Mouse (Mus musculus): Measurements from ENCODE around the gene Vps54. TPM values are rescaled to one million over a fixed set of nuclear protein-coding genes. Genes with fewer than 3 reads are reported as not detected.

Vps54 gene
- total RNA-seq, 2 experiments from 2014 or later: 19.6 to 22.3 TPM

- Histone ChIP-seq H3K4me3 (no peak overlapping the region), H3K27ac (no peak overlapping the region)
- intact Hi-C loops (cut with DNase I): no loop called here
- DNase-seq: no peak
- TF ChIP-seq CTCF (IDR thresholded peaks at IDR 0.05): peak; percentile 34; the same call in 1 of the 2 replicates
Measured at GRCm38 (mm10) chr11:21326770-21327169, 87.7 kb downstream of the Vps54 start.

- intact Hi-C loops (cut with DNase I): no loop called here
- Histone ChIP-seq H3K4me3 (no peak overlapping the region), H3K27ac (no peak overlapping the region)
- no peak for TF ChIP-seq CTCF (IDR thresholded peaks at IDR 0.05)
- DNase-seq: no peak
Measured at GRCm38 (mm10) chr11:21327486-21327885, 88.4 kb downstream of the Vps54 start.

GRCm38 (mm10) chr11:21328141-21328540, 89.1 kb downstream of the Vps54 start:
- no peak for DNase-seq
- Histone ChIP-seq H3K27ac (no peak overlapping the region), H3K4me3 (no peak overlapping the region)
- intact Hi-C loops (cut with DNase I): no loop called here
- TF ChIP-seq CTCF (IDR thresholded peaks at IDR 0.05): no peak

- intact Hi-C loops (cut with DNase I): no loop called here
- DNase-seq: no peak
- no peak for TF ChIP-seq CTCF (IDR thresholded peaks at IDR 0.05)
Measured at GRCm38 (mm10) chr11:21332639-21333295, 93.7 kb downstream of the Vps54 start.

GRCm38 (mm10) chr11:21337855-21338254, 98.8 kb downstream of the Vps54 start:
- peak; percentile 80 for DNase-seq
- intact Hi-C loops (cut with DNase I): no loop called here
- TF ChIP-seq CTCF (IDR thresholded peaks at IDR 0.05): peak; percentile 1; the same call in 1 of the 2 replicates
- no peak overlapping the region; the same call in 1 of the 2 replicates for H3K4me3 ChIP-seq
- H3K27ac ChIP-seq: peak overlapping the region; percentile 80

More at GRCm38 (mm10) chr11:21332639-21333295, 93.7 kb downstream of the Vps54 start:
- Histone ChIP-seq H3K4me3 (no peak overlapping the region), H3K27ac (no peak overlapping the region)

- no peak for DNase-seq
- TF ChIP-seq CTCF (IDR thresholded peaks at IDR 0.05): no peak
- intact Hi-C loops (cut with DNase I): no loop called here
- H3K4me3 ChIP-seq: no peak overlapping the region
- H3K27ac ChIP-seq: peak overlapping the region; percentile 80
Measured at GRCm38 (mm10) chr11:21339088-21339487, 100.0 kb downstream of the Vps54 start.

- no peak for TF ChIP-seq CTCF (IDR thresholded peaks at IDR 0.05)
- no peak overlapping the region for H3K27ac ChIP-seq
- intact Hi-C loops (cut with DNase I): no loop called here
- DNase-seq: no peak
- H3K4me3 ChIP-seq: no peak overlapping the region
Measured at GRCm38 (mm10) chr11:21343490-21343889, 104.4 kb downstream of the Vps54 start.

GRCm38 (mm10) chr11:21346020-21346419, 106.9 kb downstream of the Vps54 start:
- intact Hi-C loops (cut with DNase I): no loop called here
- no peak for DNase-seq
- H3K27ac ChIP-seq: no peak overlapping the region
- H3K4me3 ChIP-seq: no peak overlapping the region
- no peak for TF ChIP-seq CTCF (IDR thresholded peaks at IDR 0.05)

- no peak overlapping the region for H3K27ac ChIP-seq
- no peak for DNase-seq
- intact Hi-C loops (cut with DNase I): no loop called here
- no peak for TF ChIP-seq CTCF (IDR thresholded peaks at IDR 0.05)
- H3K4me3 ChIP-seq: no peak overlapping the region
Measured at GRCm38 (mm10) chr11:21348890-21349289, 109.8 kb downstream of the Vps54 start.

GRCm38 (mm10) chr11:21351296-21351695, 112.2 kb downstream of the Vps54 start:
- peak; percentile 61 for DNase-seq
- intact Hi-C loops (cut with DNase I): loop anchor here (5.0 kb wide), 1 partner anchor 81 kb away; no protein-coding TSS in a partner anchor
- no peak for TF ChIP-seq CTCF (IDR thresholded peaks at IDR 0.05)
- Histone ChIP-seq H3K27ac (peak overlapping the region; percentile 81), H3K4me3 (peak overlapping the region; percentile 28)

GRCm38 (mm10) chr11:21363144-21363940, 124.3 kb downstream of the Vps54 start:
- TF ChIP-seq CTCF (IDR thresholded peaks at IDR 0.05): no peak
- intact Hi-C loops (cut with DNase I): no loop called here
- H3K27ac ChIP-seq: peak overlapping the region; percentile 31
- H3K4me3 ChIP-seq: no peak overlapping the region
- DNase-seq: no peak

- intact Hi-C loops (cut with DNase I): loop anchor here (2.0 kb wide), 1 partner anchor 16 kb away; no protein-coding TSS in a partner anchor
- peak overlapping the region; percentile 99 for H3K27ac ChIP-seq
- peak; percentile 59 for DNase-seq
Measured at GRCm38 (mm10) chr11:21368466-21368865, 129.4 kb downstream of the Vps54 start.

More at GRCm38 (mm10) chr11:21368466-21368865, 129.4 kb downstream of the Vps54 start:
- no peak for TF ChIP-seq CTCF (IDR thresholded peaks at IDR 0.05)
- H3K4me3 ChIP-seq: peak overlapping the region; percentile 90

Data from gastrocnemius, adult 2 months (tissue).